Mouse (Mus musculus) lung, adult 2 months (tissue): ENCODE measurements around the gene Gpr162.
"Not testable (repeated sequence)": the region's sequence is repeated elsewhere in the genome, so short reads cannot be mapped to it uniquely, and the experiment has no call there.

Source experiments
- CTCF ChIP-seq: fragments of 200-500 bp; IDR thresholded peaks from 2 replicates; pipeline ENCODE4 v1.5.1; 2011; ENCODE audit warnings: mild to moderate bottlenecking, low read length, control low read depth; ENCODE audit not compliant: insufficient read depth
- POLR2A ChIP-seq: fragments of 200-500 bp; IDR thresholded peaks from 2 replicates; pipeline ENCODE4 v1.6.1; 2011; ENCODE audit warnings: low read depth, mild to moderate bottlenecking, control low read depth, low read length, borderline replicate concordance; ENCODE audit errors: extremely low read depth

- TF ChIP-seq CTCF, POLR2A: not testable (repeated sequence)
Measured at GRCm38 (mm10) chr6:124894113-124894512, 30.3 kb upstream of the Gpr162 start.
